Mouse (Mus musculus): Measurements from ENCODE around the gene Kcnh8.

The Kcnh8 gene

DNA sequence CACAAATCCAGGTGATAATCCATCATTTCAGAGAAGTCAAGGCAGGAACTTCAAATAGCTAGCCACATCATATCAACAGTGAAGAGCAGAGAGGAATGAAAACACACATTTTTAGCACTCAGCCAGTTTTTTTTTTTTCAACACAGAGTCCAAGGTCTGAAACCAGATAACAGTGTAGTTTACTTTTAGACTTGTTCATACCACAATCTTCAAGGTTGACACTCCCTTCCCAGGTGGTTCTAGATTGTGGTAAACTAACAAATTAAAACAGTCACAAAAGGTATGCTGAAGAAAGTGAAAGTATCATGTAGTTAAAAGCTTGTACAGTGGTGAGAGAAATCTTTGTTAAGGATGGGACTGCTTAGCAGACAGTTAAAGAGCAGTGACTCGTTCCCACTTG lies 216.5 kb downstream of the Kcnh8 start:
- no peak for DNase-seq (ENCODE audit: inconsistent ontology term)

DNA sequence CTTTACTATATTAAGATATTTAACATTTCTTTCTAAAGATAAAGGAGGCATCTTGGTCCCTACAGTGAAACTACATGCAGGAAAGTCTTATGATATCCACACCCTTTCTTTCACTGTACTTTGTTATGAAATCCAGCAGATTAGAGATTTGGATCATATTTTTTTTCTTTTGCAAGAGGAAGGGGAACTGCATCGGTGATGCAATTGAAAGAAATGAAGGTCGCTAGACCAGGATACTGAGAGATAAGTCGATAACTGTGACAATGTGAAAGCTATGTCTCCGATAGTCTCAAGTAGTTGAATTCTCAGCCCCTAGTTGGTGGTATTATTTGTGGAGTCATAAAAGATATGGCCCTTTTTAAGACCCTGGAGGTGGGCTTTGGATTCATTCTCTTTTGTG lies 227.2 kb downstream of the Kcnh8 start:
- DNase-seq (ENCODE audit: inconsistent ontology term): no peak

DNA sequence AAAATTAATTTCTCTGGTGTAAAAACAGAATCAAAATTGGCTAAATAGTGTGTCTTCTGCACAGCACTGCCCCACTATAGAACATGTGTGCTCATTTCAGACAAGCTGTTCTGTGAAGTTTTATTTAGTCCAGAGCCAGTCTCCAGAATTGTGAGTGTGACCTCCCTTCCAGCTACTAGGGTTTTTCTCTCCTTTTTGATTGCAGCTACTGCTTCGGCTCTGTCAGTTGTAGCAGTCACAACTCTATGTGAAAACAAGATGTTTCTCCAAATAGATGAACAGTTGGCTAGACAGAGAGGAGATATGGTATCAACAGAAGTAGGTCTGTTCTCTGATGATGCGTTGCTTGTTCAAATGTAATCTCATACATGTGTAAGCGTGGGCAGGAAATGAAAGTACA lies 270.7 kb downstream of the Kcnh8 start:
- no peak for DNase-seq (ENCODE audit: inconsistent ontology term)

DNA sequence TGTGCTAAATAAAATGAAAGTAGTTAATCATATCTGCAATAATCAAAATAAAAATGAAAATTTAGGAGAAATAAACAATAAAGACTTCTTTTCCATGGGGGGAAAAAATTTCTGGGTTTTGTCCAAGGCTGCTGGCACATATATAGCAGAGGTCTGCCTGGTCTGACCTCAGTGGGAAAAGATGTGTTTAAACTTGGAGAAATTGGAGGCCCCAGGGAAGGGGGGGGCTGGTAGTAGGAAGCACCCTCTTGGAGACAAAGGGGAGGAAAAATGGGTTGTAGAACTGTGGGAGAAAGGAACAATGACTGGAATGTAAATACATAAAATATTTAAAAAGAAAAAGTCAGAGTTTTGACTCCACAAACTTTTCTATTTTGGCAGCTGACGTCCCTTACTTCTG lies 276.5 kb downstream of the Kcnh8 start:
- DNase-seq (ENCODE audit: inconsistent ontology term): no peak

DNA sequence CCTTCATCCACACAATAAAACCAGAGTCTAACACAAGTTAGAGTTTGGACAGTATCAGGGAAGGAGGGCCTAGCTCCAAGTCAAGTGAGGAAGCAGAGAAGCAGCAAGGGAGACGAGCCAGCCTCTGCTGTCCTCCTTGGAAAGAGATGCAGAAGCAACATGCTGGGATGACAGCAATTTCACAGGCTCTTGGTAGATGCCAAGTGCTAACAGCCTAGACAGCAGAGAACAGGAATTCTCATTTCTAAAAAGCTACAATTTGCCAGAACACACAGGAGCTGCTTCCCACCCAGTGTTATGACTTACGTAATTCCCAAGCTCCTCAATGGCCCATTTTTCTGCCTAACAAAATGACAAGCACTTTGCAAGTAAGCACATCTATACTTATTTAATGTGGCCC lies 277.5 kb downstream of the Kcnh8 start:
- no peak for DNase-seq (ENCODE audit: inconsistent ontology term)

DNA sequence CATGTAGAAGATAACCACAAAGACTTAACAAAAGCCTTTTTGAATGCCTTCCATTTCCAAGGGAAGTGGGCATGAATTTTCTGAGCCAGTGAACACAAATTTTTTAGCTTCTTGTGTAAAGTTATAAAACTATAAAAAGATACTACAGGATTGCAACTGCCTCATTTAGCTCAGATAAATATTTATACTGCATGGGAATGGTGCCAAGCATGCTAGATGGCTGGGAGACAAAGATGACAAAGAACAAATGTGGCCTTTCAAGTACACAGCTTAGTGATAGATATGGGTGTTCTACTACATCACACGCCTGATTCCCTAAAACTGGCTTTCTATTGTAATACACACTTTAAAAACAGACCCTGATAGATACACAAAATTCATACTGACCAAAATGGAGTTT lies 282.7 kb downstream of the Kcnh8 start:
- DNase-seq (ENCODE audit: inconsistent ontology term): peak; percentile 58

DNA sequence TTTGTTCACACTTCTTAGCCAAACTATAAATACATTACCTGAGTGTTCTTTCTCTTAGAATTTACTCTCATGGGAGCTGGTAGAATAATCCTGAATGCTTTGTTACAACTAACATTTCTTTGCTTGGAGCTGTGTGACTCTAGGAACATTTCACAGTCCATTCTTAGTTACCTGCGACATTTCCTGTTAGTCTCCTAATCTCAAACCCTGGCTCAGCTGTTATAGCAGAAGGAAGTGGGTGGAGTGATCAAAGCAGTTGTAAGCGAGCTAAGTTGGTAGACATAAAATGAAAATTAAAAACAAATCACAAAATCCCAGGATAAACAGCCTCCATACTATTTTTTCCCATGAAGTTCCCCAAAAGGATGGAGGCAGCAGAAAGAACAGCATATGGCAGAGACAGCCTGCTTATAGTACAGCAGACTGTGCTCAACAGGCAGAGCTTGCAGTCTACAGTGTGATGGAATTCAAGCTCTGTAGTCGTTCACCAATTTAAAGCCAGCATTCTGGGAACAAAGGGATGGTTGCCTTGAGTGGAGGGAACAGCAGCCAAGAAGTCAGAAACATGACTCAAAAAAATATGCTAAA lies 318.1 kb downstream of the Kcnh8 start:
- DNase-seq (ENCODE audit: inconsistent ontology term): no peak

DNA sequence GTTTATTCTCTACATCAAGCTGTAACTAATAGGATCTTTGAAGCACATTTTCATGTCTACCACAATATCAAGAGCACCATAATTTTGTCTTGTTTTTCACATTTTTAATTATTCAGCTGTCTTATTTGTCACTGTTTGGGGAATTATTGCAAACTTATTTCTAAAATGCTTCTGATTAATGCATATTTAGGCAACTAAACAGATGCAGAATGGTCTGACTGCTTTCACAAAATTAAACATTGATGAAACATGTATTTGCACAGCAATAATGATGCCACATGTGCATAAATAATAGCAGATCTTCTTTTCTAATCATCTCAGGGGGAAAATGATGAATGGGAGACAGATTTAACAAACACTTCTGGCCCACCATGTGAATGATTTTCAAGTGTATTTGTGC lies 341.5 kb downstream of the Kcnh8 start:
- DNase-seq (ENCODE audit: inconsistent ontology term): no peak

DNA sequence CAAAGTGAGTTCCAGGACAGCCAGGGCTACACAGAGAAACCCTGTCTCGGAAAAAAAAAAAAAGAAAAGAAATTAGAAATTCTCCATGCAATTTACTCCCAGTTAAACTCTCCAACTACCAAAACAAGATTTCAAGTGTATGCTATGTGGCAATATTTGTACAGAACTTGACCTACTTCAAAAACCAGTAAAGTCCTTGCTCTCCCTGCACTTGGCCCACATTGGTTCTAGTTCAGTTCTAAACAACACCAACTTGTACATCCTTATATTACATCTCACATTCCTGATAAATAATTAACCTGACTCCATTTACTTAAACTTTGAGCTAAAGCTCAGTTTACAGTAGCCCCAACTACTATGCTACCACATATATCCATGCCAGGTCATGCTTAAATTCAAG lies 370.2 kb downstream of the Kcnh8 start:
- no peak for DNase-seq (ENCODE audit: inconsistent ontology term)

DNA sequence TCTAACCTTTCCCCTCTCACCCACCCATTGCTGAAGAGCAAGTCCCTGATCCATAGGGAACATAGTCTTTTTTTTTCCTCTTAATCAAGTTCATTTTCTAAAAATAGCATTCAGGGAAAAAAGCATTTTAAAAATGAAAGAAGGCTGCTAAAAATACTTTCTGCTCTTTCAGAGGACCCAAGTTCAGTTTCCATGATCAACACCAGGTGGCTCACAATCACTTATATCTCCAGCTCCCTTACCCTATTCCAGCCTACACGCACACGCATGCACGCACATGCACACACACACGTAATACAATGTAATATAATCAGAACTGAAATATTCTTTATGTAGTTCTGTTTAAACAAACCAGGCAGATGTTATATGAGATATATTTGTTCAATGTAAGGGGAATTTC lies 378.4 kb downstream of the Kcnh8 start:
- no peak for DNase-seq (ENCODE audit: inconsistent ontology term)

Measured in Muller cell, postnatal 12 days (primary cell).